Mouse (Mus musculus) lung, adult 2 months (tissue): Measurements from ENCODE around the gene Ppm1n.

Experiments used
- CTCF ChIP-seq: fragments of 200-500 bp; IDR thresholded peaks from 2 replicates; pipeline ENCODE4 v1.5.1; 2011; ENCODE audit warnings: mild to moderate bottlenecking, low read length, control low read depth; ENCODE audit not compliant: insufficient read depth
- POLR2A ChIP-seq: fragments of 200-500 bp; IDR thresholded peaks from 2 replicates; pipeline ENCODE4 v1.6.1; 2011; ENCODE audit warnings: low read depth, mild to moderate bottlenecking, control low read depth, low read length, borderline replicate concordance; ENCODE audit errors: extremely low read depth

DNA sequence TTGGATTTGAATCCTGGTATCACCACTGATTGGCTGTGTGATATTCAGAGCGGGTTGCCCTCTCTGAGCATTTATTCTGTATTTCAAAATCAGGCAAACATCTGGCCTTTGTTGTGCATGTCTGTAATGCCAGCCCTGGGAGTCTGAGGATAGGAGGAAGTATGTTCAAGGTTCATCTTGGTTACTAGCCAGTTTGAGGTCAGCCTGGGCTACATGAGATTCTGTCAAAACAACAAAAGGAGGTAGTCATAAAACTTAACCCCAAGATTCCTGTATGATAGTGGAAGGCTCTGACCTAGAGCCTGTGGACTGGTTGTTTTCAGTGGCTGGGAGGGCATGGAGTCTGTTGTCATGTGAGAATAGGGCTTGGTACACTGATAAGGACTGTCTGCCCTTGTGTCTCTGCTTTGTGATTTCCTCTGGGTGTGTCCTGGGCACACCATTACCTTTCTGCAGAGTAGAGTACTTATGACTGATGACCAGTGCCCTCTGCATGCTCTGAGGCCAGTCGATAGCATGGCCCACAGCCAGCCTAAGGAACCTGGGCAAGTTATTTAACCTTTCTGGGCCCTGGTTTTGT, 44.7 kb downstream of the Ppm1n start:
- TF ChIP-seq POLR2A (no peak), CTCF (no peak)
